Mouse (Mus musculus) thymus, adult 2 months (tissue): ENCODE results near the gene Hdac4.

Experiments
- CTCF ChIP-seq: fragments of 200-500 bp; IDR thresholded peaks from 2 replicates; pipeline ENCODE4 v1.5.1; 2012; ENCODE audit warnings: mild to moderate bottlenecking, control low read depth, low read length, moderate library complexity, borderline replicate concordance; ENCODE audit not compliant: control insufficient read depth, poor library complexity, insufficient read depth; ENCODE audit errors: extremely low read depth
- POLR2A ChIP-seq: fragments of 200-500 bp; IDR thresholded peaks from 2 replicates; pipeline ENCODE4 v1.6.1; 2012; ENCODE audit warnings: mild to moderate bottlenecking, low read length, control low read depth, moderate library complexity; ENCODE audit not compliant: control insufficient read depth, poor library complexity, insufficient read depth; ENCODE audit errors: extremely low read depth

GRCm38 (mm10) chr1:91913850-91914249 is 281.6 kb downstream of the Hdac4 start:
- TF ChIP-seq POLR2A (no peak), CTCF (peak; percentile 78; the same call in 1 of the 2 replicates)
